Mouse (Mus musculus): ENCODE data around the gene Rab11b.
A peak's percentile ranks its signal among the peaks of the same experiment; 100 is the strongest.
"Not testable (repeated sequence)": the region's sequence is repeated elsewhere in the genome, so short reads cannot be mapped to it uniquely, and the experiment has no call there.

The Rab11b gene

GRCm38 (mm10) chr17:33771617-33772016 lies 11.3 kb upstream of the Rab11b start:
- no peak for DNase-seq (ENCODE audit: low spot score)

- no peak for DNase-seq (ENCODE audit: low spot score)
Measured at GRCm38 (mm10) chr17:33766389-33766788, 6.1 kb upstream of the Rab11b start.

GRCm38 (mm10) chr17:33759767-33760254 lies 519 bp downstream of the Rab11b start:
- peak; percentile 89 for DNase-seq (ENCODE audit: low spot score)

- DNase-seq (ENCODE audit: low spot score), result no peak
Measured at GRCm38 (mm10) chr17:33757231-33757630, 3.1 kb downstream of the Rab11b start.

GRCm38 (mm10) chr17:33756108-33756790 lies 4.1 kb downstream of the Rab11b start:
- DNase-seq (ENCODE audit: low spot score), result no peak

GRCm38 (mm10) chr17:33755418-33756107 lies 4.8 kb downstream of the Rab11b start:
- no peak for DNase-seq (ENCODE audit: low spot score)

- DNase-seq (ENCODE audit: low spot score), result no peak
Measured at GRCm38 (mm10) chr17:33754656-33755055, 5.7 kb downstream of the Rab11b start.

GRCm38 (mm10) chr17:33752297-33752696 lies 8.0 kb downstream of the Rab11b start:
- DNase-seq (ENCODE audit: low spot score), result no peak

- no peak for DNase-seq (ENCODE audit: low spot score)
Measured at GRCm38 (mm10) chr17:33751181-33751580, 9.1 kb downstream of the Rab11b start.

GRCm38 (mm10) chr17:33749451-33749850 lies 10.9 kb downstream of the Rab11b start:
- DNase-seq (ENCODE audit: low spot score), result no peak

GRCm38 (mm10) chr17:33746011-33746410 lies 14.3 kb downstream of the Rab11b start:
- peak; percentile 23 for DNase-seq (ENCODE audit: low spot score)

- DNase-seq (ENCODE audit: low spot score), result no peak
Measured at GRCm38 (mm10) chr17:33744686-33745384, 15.5 kb downstream of the Rab11b start.

GRCm38 (mm10) chr17:33742420-33742819 lies 17.9 kb downstream of the Rab11b start:
- DNase-seq (ENCODE audit: low spot score), result no peak

GRCm38 (mm10) chr17:33733526-33733925 lies 26.8 kb downstream of the Rab11b start:
- not testable (repeated sequence) for DNase-seq (ENCODE audit: low spot score)

- not testable (repeated sequence) for DNase-seq (ENCODE audit: low spot score)
Measured at GRCm38 (mm10) chr17:33732556-33733083, 27.7 kb downstream of the Rab11b start.

- no peak for DNase-seq (ENCODE audit: low spot score)
Measured at GRCm38 (mm10) chr17:33729215-33729614, 31.1 kb downstream of the Rab11b start.

- DNase-seq (ENCODE audit: low spot score), result no peak
Measured at GRCm38 (mm10) chr17:33728396-33728795, 31.9 kb downstream of the Rab11b start.

- no peak for DNase-seq (ENCODE audit: low spot score)
Measured at GRCm38 (mm10) chr17:33719736-33720378, 40.5 kb downstream of the Rab11b start.

- DNase-seq (ENCODE audit: low spot score), result no peak
Measured at GRCm38 (mm10) chr17:33718944-33719725, 41.2 kb downstream of the Rab11b start.

GRCm38 (mm10) chr17:33718384-33718881 lies 41.9 kb downstream of the Rab11b start, which contains the start of gene March2:
Gene March2, minus strand, starts transcription at chr17:33718670.
- peak; percentile 97 for DNase-seq (ENCODE audit: low spot score)

- DNase-seq (ENCODE audit: low spot score), result peak; percentile 10
Measured at GRCm38 (mm10) chr17:33717982-33718381, 42.3 kb downstream of the Rab11b start.
